Mouse (Mus musculus): ENCODE results near the gene Pdpk1.

Gene Pdpk1

DNA sequence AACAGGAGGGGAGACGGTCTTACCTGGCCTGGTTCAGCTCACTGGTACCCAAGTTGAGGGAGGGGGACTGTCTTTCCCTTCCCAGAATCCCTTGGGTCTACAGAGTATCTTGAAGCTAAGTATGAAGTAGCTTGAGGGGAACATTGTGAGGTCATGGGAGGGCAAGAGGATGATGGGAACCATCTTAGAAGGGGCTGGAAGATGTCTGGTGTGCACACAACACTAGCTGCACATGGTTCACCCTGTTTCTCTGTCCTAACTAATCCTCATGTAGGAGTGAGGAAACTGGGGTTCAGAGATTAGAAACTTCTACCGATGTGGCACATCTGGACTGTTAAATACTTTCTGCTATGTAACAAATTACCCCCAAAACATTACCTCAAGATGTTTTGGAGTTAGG, at the start of gene Pdpk1:
Gene Pdpk1 (minus strand): TSS at position 101 of the 400 bp plus-strand sequence.
- DNase-seq (ENCODE audit: low spot score) = no peak

DNA sequence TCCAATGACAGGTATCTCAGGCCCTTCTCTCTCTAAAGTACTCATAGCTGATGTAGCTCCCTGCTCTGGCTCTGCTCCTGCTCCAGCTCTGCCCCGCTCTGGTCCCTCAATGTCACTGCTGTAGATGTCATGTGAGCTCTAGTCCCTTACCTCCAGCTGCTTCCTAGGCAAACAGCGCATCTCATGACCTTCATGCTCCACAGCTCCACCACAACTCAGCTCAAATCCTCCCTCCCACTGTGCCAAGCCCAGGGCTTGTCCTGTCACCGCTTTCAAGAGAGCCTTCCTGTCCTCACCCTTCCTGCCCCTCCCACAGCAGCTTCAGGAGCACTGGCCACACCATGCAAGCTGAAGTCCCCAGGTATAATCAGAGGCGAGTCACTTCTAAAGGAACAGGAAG, 49.0 kb upstream of the Pdpk1 start:
- DNase-seq (ENCODE audit: low spot score) = no peak

DNA sequence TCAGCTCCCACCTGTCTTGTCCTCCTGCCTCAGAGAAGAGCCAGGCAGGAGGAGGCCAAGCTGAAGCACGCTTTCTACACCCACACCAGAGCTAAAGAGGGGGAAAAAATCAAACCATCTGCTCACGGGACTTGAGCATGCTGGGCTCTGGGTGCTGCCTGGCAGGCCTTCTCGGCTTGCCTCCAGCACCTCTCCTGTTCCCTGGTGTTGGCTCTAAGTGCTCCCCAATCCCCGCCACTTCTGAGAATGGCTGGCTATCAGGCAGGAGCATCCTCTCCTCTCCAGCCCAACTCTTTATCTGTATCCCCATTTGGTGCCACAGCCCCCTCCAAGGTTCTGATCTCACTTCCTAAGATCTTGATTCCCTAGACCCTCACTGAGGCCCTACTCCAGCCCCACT, 48.5 kb upstream of the Pdpk1 start:
- DNase-seq (ENCODE audit: low spot score) = no peak

DNA sequence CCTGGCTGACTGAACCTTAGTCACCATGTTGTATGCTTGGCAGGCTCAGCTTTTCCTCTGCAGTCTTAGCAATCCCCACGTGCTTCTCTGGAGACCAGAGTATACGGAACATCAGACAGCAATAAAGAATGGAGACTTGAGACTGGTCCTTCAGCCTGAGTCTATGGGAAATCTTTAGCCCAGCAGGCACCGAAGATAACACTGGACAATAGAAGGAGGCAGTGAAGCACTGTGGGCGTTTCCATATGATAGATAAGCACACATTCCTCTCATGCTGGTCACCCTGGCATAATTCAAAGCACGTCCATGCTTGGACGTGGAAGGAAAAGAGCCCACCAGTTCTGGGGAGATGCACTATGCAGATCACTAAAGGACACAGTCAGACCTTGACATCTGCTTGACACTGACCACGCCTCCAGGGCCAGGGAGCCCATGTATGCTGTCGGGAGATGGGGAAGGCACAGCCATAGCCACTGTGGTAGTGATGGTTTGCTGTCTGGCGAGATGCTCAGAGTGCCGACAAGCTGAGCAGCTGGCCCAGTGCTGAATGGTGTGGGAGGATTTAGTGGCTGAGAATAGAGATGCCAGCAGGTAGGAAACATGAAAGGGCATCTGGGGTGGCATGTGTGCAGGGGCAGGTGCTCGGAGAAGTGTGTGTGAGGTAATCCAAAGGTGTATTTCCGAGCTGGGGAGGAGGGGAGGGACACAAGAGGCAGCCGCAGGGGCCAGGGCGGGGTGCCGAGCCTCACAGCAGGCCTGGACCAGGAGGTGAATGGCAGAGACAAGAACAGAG, 46.5 kb upstream of the Pdpk1 start:
- no peak for DNase-seq (ENCODE audit: low spot score)

DNA sequence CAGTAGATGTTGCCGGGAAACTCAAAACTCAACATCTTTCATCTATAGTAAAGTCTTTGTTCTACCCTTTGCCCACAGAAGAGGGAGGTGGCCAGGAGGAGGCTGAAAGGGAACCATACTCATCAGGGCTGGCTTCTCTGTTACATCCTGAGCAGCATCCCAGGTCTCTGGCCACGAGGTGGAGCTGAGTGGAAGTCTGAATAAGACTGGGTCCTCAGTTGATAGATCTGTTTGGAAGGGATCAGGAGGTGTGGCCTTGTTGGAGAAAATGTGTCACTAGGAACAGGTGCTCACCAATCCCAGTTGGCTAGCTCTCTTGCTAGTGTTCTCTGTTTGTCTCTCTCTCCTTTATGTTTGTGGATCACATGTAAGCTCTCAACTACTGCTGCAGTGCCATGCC, 44.6 kb upstream of the Pdpk1 start:
- no peak for DNase-seq (ENCODE audit: low spot score)

DNA sequence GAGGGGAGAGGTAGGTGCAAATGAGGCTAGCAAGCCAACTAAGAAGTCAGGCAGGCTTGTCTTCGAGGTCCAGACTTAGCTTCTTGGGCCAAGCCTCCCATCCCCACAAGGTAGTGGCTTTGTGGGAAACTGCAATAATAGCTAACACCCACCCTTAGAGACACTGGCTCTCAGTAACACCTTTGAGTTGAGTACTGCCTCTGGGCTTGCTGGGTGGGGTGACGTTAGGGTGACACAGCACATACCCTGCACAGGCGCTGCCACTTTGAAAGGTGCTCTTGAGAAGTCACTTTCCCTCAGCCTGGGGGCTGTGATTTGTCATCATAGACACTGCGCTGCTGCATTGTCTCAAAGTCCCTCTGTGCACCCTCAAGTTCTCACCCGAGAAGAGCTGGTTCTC, 43.0 kb upstream of the Pdpk1 start:
- DNase-seq (ENCODE audit: low spot score) = no peak

DNA sequence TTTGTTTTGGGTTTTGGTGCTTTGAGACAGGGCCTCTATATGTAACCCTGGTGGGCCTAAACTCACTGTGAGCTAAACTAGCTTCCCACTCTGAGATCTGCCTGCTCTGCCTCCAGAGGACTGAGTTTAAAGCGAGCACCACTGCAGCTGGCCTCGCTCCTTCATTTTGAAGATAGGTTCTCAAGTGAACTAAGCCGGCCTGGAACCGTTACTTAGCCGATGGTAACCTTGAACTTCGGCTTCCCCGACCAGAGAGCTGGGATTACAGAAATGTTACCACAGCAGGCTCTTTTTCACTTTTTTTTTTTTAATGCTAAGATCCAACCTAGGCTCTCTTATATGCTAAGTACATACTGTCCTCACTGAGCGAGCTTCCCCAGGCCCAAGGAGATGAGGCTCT, 42.5 kb upstream of the Pdpk1 start:
- DNase-seq (ENCODE audit: low spot score) = no peak

DNA sequence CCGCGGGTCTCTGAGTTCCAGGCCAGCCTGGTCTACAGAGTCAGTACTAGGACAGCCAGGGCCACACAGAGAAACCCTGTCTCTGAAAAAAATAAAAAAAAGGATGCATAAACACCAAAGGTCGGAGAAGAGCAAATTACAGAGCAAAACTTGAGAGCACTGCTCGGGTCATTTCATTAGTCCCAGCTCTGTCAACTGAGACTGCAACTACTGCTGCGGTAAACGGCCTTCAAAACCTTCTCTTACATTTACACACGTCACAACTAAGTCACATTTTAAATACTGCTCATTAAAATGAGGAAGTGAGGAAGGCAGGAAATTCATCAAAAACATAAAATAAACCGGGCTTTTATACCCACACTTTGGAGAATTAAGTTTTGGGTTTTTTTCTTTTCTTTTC, 42.1 kb upstream of the Pdpk1 start:
- no peak for DNase-seq (ENCODE audit: low spot score)

DNA sequence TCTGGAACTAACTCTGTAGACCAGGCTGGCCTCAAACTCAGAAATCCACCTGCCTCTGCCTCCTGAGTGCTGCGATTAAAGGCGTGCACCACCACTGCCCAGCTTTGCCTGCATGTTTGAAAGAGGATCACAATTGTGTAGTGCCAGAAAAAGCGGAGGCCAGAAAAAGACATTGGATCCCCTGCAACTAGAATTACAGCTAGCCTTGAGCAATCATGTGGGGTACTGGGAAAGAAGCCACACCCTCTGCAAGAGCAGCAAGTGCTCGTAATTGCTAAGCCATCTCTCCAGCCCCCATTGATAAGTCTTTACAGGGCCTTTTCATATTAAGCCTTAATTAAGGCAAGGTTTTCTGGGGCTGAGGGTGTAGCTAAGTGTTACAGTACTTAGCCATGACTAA, 40.8 kb upstream of the Pdpk1 start:
- DNase-seq (ENCODE audit: low spot score) = no peak

DNA sequence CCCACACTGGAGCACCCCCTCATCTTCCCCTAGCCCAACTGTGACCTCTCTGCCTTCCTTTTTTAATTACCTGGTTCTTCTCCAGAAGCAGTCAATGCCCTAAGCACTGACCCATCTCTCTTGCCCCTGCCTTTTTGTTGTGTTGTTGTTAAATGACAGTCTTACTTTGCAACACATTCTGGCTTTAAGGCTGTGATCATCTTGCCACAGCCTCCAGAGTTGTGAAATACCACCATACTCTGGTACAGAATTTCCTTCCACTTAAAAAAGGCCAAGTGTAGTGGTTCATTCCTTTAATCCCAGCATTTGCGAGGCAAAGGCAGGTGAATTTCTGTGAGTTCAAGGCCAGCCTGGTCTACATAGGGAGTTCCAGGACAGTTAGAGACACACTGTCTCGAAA, 40.2 kb upstream of the Pdpk1 start:
- DNase-seq (ENCODE audit: low spot score) = no peak

DNA sequence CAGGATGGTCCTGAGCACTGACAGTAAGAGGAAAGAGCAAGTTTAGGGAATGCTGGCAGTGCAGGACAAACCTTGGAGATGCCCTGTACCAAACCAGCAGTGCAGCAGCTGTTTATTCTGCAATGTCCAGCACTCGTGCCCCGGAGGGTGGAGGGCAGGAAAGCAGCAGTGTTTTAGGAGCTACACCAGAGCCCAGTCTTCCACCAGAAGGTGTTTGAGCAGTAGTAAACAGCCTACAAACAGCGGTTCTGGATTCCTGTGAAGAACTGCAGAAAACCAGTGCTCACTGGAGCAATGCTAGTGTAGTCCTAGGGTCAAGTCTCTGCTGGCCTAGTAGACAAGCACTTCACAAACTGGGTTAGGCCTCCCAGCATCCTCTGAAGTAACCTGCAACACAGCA, 23.5 kb upstream of the Pdpk1 start:
- no peak for DNase-seq (ENCODE audit: low spot score)

DNA sequence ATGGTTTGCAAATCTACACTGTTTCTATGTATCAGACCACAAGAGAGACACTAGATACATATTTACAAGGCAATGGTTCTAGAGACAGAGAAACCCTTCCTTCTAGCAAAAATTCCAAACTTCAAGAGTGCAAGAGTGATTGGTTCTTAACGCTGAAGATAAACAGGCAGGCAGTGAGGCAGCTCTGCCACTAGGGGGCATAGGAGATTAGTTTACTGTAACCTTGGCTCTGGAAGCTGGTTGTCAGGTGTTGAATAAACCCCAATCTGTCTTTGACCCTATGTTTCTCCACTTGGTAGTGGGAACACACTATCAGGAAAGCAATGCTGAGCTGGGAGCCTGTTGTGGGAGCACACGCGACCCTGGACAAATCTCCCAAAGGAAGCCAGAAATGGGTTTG, 22.7 kb upstream of the Pdpk1 start:
- DNase-seq (ENCODE audit: low spot score) = peak; percentile 48

DNA sequence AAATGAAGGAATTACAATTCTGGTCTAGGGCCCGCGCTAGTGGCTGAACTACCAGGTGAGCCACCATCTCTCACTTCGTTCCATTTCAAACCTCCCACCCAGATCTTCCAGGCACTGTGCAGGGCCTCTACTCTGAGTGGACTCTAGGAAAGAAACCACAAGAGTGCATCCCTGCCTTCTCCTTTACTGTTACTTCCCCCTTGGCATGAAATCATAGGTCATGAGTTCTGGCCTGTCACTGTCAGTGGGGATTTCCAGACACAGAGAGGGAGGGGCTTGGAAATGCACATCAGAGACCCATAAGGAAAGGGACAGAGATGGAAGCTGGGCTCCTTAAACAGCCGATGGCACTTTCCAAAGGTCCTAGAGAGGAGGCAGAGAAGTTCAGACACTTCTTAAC, 21.0 kb upstream of the Pdpk1 start:
- DNase-seq (ENCODE audit: low spot score) = no peak

DNA sequence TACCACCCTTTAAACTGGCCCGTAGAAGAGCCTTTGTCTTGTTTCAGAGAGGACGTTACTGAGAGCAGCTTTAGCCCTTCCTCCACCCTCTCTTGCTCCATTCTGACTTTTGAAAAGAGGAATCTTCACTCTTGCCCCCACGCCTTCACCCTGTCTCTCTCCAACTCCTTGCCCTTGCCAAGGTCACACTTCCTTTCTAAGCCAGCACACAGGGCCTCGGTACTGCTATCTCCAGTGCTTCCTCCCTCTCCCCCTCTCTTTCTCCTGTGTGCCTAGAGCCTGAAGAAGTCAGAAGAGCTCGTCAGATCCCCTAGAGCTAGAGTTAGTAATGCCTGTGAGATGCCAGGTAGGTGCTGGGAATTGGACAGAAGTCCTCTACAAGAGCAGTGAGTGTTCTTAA, 20.0 kb upstream of the Pdpk1 start:
- DNase-seq (ENCODE audit: low spot score) = no peak

DNA sequence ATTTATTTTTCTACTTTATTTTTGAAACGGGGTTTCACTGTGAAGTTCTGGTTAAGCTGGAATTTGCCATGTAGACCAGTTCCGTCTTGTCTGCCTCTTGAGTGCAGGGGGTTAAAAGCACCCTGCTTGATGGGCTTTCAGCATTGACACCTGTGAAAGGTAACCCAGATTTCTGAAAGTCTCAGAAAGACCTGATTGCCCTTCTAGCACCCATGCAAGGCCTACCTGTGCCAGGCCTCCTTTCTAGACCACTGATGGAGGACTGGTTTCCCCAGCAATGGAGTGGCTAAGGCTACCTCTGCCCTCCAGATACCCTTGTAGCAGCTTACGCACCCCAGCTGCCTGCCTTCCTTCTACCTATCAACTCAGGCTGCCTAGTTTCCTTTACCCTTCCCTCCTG, 19.4 kb upstream of the Pdpk1 start:
- DNase-seq (ENCODE audit: low spot score) = no peak

DNA sequence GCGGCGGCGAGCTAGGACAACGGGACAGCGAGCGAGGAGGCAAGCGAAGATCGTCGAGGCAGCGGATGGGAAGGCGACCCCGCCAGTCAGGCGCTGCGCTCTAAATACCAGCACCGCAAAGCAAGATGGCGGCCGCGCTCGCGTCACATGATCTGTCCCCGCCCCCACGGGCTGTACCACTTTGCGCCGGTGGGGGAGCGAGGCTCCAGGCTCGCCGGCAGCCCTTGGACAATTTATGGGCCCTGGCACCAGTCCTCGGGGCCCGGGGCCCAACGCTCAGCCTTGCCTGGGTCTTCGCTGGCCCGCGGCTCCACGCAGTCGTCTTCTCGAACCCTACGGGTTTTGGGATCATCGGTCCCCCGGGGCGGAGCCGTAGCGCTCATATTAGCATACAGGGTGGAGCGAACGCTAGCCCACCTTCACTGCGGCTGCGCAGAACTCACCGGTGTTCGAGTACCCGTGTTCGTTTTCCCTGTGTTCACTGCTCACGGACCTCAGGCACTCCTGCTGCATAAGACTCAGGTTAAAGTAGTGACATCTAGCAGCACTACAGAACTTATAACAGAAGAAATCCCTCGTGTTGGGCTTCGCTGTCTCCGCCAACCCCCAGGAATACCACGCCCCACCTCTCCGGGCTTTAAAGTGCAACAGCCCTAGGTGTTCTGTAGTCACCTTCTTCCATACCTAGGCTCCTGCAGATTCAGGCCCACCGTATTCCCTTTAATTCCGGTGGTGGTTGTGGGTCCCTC, 18.8 kb upstream of the Pdpk1 start, which contains the start of gene Atp6v0c:
Gene Atp6v0c (minus strand): TSS at position 386 of the 749 bp plus-strand sequence.
- DNase-seq (ENCODE audit: low spot score) = peak; percentile 92

DNA sequence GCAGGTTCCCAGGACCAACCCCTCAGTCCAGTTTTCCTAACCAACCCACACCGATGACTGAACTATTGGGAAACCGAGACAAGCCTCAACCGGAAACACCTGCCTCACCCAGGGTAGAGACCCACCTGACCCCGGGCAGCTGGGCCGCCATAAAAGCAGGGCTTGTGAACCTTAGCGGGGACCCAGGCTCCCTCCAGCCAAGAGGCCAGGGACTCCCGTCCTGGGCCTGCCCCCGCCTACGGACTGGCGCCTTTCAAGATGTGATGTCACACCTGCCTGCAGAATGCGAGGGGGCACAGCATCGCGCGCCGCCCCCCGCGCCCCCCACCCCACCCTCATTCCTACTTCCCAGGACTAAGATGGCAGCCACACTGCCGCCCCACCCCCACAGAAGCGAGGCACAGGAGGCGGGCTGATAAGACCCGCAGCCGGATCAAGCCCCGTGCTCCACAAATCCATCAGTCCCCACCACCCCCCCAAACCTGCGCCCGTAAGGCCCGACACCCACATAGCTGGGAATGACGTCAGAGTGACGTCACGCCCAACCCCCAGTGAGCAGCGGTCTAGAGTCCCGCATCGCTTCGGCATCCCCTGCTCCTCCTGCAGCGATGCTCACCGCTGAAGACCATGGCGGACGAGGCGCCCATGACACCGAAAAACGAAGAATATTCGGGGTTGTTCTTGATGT, 18.0 kb upstream of the Pdpk1 start:
- no peak for DNase-seq (ENCODE audit: low spot score)

DNA sequence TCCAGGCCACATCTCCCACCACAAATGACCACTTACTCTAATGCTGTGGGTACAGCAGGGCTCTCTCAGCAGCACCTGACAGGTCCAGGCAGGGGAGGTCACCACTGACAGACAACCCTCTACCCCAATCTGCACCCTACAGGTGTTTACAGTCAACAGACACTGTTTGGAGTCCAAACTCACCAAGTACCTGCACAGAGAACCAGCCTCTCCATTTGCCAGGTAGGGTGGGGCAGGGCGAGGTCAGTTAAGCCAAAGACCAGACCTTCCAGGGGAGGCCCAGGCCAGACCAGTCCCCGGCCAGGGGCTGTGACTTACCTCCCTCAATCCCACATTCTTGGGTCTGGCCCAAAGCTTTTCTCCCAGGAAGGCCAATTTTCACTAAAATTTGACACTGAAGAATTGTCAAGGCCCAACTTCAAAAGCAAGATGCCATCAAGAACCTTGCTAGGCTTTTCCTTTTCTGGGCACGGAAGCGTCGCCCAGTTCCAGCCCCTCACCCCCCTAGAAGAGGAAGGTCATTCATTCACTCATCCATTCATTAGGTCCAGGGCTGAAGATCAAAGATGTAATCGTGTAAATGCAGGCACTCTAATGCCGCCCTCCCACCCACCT, 17.3 kb upstream of the Pdpk1 start:
- no peak for DNase-seq (ENCODE audit: low spot score)

DNA sequence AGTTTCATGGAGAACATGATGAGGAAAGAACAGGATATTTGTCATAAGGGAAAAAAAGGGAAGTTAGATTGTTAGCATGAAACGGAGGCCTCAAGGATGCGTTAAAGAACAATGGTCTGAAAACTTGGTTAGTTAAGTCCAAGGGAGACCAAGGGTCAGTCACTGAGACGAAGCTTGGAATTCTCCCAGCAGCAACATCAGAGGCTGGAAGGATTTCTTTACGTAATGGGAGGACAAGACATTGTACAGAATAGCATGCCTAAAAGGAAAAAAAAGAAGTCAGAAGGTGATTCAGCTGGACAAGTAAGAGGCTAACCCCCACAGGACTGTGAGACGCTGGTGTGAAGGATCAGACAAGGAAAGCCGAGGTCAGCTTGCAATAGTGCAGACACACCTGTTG, 16.4 kb upstream of the Pdpk1 start:
- DNase-seq (ENCODE audit: low spot score) = no peak

DNA sequence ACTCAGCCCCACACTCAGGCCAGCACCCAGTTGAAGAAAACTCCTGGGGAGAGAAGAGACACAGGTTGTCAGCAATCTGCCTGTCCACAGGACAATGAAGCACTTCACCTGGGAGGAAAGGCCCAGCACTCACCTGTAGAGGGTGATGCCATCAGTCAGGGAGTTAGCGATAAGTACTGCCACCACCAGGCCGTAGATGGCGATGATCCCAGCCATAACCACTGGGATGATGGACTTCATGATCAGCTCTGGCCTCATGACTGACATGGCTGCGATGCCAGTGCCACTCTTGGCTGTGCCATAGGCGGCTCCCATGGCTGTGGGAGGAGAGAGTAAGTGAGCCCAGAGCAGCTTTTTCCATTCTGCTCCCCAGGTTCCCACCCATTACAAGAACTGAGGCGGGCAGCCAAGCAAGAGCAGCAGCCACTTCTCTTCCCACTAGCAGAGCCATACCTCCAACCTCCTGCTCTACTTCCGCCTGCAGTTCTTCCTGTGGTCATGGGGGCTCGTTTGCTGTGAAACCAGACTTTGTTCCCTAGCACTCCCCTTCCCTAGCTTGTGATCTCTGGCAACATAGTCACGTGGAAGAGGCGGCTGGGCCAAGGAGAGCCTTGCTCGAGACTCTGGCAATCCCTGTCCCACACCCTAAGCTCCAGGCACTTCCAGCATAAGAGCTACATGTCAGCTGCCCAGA, 14.0 kb upstream of the Pdpk1 start:
- DNase-seq (ENCODE audit: low spot score) = no peak

DNA sequence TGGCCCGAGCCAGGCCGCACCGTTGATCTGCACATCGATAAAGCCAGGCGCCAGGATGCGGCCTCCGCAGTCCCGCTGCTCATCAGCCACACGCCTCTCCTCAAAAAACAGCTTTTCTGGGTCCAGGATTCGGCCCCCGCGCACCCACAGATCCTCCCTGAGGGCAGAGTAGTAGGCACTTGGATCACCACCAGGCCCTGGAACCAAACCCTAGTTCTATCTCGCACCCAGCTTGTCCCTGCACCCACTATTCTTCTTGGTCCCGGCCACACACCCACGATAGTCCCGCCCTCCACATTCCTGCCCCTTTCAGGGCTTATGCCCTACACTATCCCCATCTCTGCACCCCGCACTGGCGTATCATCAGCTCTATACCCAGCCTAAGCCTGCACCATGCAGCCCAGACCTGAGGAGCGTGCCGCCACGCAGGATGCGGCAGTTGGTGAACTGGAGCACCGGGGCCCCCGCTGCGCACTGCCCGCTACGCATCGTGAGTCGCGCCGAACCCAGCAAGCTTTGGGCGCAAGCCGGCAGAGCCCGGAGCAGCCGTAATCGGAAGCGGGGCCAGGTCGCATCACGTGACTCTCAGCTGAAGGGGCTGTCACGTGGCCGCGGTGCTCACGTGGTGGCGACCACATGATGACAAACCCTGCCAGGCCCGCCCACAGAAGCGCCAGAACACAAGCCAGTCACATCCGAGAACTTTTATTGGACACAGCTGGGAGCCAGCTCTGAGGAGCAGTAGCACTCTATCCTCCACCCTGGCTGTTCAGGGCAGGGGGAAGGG, 12.6 kb upstream of the Pdpk1 start, which contains the start of gene Amdhd2:
Gene Amdhd2 (minus strand): TSS at position 591 of the 787 bp plus-strand sequence.
- peak; percentile 95 for DNase-seq (ENCODE audit: low spot score)
